Mouse (Mus musculus) mesoderm, embryonic 11.5 days (tissue): ENCODE data around the gene Senp7.
"Not testable (repeated sequence)": the region's sequence is repeated elsewhere in the genome, so short reads cannot be mapped to it uniquely, and the experiment has no call there.

ENCODE experiments used
- DNase-seq: peaks from one replicate; pipeline ENCODE4 v3.0.0-alpha.2; 2012; ENCODE audit warnings: low read depth, low spot score

Senp7 gene

DNA sequence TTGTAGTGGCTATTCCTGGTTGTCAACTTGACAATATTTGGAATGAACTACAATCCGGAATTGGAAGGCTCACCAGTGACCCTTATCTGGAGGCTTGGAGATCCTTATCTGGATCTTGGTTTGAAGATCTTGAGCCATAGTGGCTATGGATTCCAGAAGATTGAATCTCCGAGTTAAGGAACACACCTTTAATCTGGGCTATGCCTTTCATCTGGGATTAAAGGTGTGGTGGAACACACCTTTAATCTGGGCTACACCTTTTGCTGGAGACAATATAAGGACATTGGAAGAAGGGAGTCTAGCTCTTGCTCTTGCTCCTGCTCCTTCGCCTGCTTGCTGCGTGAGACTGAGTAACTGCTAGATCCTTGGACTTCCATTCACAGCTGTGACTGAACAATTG is at the start of gene Senp7:
Gene Senp7, plus strand, starts transcription at position 301 of the 400 bp plus-strand sequence.
- DNase-seq = not testable (repeated sequence)

DNA sequence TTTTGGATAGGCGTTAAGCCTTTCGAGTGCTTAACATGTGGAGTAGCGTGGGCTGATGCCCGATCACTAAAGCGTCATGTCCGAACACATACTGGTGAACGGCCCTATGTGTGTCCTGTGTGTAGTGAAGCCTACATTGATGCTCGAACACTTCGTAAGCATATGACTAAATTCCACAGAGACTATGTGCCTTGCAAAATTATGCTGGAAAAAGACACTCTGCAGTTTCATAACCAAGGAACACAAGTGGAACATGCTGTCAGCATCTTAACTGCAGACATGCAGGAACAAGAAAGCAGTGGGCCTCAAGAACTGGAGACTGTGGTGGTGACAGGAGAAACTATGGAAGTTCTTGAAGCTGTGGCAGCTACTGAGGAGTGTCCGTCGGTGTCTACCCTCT is 41.3 kb upstream of the Senp7 start:
- DNase-seq = no peak

DNA sequence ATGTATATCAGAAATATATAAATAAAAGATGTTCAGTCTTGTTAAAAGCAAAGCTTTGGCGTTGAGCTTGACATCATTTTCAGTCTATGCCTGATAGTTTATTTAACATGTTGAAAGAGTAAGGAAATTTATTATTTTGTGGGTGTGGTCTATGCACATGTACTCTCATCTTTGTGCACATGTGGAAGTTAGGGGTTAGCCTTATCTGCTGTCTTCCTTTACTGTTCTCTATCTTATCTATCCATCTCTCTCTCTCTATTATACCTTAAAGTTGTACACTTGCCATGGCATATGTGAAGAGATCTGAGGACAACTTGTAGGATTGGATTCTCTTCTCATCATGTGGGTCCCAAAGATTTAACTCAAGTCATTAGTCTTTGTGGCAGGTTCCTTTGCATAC is 39.3 kb upstream of the Senp7 start:
- no peak for DNase-seq

DNA sequence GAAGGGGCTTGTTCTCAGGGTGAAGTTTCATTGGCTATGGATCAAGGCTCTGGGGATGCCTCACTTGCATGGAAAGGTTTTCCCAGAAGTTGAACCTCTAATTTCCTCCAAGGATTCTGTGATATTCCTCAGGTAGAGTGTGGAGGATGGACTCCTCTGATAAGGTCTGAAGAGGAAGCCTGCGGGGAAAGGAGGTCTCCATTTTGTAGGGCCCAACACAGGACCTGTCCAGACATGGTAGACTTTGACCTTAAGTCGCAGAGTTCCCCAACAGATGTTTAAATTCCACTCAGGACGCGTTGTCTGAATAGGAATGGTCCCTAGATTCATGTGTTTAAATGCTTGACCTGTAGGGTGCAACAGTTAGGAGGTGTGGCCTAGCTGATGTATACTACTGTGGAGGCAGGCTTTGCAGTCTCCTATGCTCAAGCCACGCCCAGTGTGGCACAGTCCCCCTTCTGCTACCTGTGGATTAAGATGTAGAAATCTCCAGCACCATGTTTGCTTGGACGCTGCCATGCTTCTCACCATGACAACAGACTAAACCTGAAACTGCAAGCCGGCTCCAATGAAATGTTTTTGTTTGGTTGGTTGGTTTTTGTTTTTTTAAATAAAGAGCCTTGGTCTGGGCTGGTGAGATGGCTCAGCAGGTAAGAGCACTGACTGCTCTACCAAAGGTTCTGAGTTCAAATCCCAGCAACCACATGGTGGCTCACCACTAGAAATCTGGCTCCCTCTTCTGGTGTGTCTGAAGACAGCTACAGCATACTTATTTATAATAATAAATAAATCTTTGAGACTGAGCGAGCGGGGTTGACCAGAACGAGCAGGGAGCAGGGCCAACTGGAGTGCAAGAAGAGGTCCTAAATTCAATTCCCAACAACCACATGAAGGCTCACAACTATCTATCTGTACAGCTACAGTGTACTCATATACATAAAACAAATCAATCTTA is 35.1 kb upstream of the Senp7 start:
- no peak for DNase-seq

DNA sequence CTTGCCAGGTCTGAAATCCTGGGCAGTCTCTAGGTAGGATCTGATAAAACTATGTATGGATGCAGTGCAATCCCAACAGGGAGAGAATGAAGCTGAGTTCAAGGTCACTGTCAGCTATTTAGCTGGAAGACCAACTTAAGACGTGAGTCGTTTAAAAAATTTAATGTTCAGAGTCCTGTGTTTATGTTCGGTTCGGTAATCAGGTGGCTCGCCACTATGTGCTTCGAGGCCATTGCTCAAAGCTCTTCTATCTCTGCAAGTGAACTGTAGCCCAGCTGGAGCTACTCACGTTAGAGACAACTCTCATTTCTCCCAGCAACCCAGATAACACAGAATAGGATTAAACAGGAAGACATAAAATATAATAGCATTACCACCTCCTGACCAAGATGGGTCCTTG is 34.1 kb upstream of the Senp7 start:
- DNase-seq = no peak

DNA sequence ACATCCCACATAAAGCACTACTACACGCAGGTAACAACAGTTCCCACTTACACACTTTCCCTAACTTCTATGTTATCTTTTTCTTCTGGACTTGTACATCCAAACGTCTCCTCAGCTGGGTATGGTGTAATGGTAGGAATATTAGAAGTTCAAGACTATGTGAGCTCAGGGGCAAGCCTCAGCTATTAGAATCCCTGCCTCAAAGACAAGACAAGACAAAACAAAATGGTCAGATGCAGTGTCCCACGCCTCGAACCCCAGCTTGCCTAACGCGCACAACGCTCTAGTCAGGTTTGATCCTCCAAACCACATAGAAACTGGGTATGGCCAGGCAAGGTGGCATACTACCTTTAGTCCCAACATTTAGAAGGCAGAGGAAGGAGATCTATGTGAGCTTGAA is 28.5 kb upstream of the Senp7 start:
- no peak for DNase-seq

DNA sequence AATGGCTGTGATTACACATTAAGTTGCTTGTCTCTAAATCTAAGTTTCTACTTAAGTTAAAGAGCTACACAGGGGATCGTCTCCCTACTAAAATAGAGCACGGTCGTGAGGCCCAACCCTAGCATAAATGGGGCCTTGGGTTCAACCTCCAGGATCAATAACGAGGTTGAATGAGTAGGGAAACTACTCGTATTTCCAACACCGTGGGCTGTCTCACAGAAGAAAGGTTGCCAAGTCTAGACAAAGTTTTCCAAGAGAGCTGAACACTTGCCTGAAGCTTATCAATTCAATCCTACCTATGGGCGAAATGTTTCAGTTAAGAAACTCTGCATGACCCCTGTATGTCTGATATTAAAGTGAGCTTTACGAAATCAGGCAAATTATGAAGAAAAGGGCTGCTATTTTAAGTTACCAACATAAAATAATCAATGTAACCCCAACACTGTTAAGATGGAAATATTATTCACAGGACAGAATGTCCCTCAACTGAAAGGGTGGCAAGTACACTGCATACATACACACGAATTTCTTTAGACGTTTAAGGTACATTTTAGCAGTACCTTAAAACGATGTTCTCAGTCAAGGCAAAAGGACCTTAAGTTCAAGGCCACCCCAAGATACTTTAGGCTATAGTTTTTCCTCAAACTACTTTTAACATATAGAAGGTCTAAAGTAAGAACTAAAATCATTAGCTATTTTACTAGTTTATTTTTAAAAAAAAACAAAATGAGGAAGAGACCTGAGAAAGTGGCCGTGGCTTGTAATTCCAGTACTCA is 20.1 kb upstream of the Senp7 start:
- no peak for DNase-seq

DNA sequence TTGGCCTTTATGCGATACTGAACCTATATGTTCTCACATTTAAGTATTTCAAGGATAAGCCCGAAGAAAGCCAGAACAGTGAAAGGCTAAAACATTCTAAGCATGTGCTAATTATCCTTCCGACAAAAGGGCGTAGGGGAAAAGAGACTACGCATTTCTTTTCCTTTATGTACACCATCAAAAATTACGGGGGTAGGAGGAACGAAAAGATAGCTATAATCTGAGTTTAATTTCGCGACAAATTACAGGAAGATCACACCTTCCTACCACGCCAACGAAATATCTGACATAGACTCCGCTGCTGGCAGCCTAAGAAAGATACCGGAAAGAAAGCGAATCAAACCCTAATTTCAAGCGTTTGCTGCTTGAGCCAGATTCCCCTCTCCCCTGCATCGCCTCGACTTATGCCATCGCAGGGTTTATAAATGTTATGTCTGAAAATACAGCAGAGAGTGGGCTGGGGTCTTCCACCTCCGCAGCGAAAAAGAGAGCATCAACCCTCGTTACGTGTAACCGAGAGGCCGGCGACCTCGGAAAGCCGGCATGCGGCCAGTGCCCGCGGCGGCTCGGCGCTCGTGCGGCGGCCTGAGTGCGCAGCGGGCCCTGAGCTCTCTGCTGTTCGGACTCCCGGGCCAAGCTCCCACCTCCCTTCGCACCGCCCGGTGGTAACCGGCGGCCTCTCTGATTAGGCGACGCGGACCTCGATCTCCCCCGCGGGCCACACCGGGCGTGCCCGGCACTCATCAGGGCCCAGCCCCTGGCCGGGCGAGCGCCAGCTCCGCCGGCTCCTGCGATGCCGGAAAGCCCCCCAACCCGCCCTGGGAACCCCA is 19.2 kb upstream of the Senp7 start:
- DNase-seq = no peak

DNA sequence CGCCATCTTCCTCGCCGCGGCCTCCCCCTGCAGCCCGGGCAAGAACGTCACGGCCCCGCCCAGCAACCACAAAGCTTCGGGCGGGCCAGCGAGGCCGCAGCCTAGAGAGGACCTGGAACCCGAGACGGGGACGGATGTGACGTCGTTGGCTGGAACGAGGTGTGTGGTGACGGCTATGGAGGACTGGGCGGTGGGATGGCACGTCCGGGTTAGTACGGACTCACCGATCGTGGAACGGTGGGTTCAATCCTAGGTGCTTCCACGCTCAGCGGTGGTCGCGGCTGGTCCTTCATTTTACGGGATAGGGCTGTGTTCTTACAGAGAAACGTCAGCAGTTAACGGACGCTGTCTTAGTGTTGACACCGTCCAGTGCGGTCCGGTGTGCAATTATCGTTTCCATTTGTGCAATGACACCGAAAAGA is 18.5 kb upstream of the Senp7 start, which contains the start of gene Pcnp:
Gene Pcnp, minus strand, starts transcription at position 79 of the 422 bp plus-strand sequence.
- DNase-seq = peak; percentile 98

DNA sequence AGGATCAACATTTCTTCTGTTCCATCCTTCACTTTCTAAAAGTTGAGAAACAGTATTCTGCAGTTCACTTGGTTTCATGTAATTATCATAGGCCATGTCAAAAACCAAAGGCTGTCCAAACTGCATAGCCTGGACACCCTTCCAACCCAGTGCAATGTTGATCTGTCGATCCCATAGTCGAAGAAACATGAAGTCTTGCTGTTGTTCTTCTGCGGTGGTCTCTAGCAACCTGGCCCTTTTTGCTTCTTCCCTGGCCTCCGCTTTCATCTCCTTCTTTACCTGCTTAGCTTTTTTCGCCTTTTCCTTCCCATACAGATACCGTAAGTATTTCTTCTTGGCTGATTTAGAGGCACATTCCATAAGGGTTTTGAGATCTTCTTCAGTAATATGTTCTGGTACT is 13.6 kb upstream of the Senp7 start:
- no peak for DNase-seq

DNA sequence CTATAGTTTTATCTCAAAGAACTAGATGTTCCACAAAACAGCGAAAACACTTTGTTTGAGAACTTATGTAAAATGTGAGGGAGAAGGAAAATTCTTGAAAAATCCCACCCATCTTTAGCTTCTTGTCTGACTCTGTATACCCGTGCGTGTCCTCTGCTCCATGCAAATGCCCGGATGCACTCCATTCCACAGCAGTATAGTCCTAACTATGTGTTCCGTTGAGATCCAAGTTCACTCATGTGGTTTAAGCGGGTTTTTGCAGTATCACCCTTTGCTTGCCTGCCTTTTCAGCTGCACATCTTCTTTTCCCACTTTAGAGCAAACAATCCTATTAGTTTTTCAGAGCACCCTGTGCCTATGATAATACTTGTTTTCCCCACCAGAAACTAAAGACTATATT is 11.6 kb upstream of the Senp7 start:
- no peak for DNase-seq

DNA sequence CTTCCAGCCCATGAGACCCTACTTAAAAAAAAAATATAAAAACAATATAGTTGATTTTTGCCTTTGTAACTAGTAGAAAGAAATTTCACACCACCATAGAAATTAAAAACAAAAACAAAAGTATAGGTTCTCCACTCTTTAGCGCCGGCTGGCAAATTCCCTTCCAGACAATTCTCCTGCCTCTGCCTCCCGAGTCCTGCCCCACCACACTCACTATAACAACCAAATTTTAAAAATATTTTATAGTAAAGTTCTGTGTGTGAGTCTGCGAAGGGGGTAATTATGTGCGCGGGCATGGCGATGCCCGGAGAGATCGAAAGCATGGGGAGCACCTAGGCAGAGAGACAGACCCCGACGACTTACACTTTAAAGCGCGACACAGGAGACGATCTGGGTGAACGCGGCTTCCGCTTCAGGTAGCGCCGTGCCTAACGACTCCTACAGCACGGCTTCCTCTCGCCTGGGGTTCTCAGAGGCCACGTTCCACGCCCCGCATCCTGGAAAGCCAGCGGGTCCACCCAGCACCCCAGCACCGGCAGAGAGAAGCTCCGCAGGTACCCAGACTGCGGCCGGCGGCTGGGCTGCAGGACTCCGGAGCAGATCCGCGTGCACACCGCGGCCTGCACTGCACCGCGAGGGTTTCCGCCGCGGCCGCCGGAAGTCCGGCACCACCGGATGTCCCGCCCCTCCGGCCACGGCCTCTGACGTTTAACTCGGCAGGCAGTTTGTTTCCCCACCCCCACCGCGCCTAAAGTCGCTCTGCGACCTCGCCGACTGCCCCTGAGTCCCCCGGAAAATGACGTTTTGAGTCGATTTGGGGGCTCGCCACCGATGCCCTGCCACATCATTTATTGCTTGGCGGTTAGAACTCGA is 10.8 kb upstream of the Senp7 start, which contains the start of gene Trmt10c:
Gene Trmt10c, minus strand, starts transcription at position 682 of the 873 bp plus-strand sequence.
- DNase-seq = peak; percentile 95

DNA sequence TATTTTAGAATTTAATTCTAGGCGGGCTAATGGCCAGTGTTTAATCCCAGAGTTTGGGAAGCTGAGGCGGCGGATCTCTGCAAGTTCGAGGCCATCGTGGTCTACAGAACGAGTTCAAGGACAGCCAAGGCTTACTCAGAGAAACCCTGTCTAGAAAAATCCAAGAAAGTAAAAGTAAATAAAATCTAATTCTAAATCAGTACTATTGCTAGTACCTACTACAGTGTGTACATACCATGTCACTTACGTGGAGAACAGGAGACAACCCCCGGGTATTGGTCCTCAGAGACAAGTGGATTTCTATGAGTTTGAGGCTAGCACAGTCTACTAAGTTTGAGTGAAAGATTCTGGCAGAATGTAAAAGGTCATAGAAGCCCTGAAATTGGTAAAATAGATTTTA is 10.0 kb upstream of the Senp7 start:
- no peak for DNase-seq

DNA sequence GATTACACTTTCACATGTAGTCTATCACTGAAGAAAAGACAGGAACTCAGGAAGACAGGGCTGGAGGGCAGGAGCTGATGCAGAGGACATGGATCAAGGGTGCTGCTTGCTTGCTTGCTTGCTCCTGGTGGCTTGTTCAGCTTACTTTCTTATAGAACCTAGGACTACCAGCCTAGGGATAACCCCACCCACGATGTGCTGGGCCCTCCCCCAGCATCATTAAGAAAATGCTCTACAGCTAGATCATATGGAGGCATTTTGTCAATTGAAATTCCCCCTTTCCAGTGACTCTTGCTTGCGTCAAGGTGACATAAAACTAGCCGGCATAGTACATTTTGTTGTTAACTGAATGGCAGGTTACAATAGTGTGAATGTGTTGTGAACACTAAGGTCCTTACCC is 7.8 kb downstream of the Senp7 start:
- DNase-seq = no peak

DNA sequence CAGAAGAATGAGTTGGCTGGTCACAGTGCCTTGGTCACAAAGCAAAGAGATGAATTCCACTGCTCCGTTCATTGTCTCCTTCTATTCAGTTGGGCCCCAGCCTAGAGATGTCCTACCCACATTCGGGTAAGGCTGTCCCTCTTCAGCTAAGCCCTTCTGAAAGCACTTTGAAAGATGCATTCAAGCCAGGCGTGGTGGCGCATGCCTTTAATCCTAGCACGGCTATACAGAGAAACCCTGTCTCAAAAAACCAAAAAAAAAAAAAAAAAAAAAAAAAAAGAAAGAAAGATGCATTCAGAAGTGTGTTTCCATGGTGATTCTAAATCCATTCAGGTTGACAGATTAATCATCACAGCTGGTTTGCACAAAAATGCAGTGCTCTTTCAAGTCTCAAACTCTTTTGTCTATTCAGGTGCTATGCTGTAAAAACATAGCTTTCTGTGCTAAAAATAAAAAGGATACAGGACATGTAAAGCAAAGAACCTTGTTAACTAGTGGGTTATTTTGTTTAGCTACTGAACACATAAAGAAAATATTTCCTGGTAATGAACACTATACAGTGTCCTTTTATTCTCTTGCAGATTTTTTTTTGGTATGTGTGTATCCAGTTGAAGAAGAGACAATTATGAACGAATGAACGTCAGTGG is 8.9 kb downstream of the Senp7 start:
- DNase-seq = no peak

DNA sequence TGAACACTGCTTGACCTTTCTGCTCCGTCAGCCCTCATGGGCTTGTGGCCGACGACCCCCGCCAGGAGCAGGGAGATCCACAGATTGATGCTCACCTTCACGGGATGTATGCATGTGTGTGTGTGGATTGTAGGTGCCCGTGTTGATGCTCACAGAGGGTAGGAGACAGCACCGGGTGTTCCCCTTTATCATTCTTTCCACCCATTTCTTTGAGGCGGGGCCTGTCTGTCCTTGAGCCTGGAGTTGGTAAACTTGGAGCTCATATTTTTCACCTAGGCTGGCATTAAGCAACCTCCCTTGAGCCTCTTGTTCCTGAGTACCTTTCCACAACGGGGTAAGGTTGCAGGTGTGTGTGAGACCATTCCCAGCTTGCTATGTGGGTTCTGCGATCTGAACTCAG is 10.0 kb downstream of the Senp7 start:
- DNase-seq = no peak

DNA sequence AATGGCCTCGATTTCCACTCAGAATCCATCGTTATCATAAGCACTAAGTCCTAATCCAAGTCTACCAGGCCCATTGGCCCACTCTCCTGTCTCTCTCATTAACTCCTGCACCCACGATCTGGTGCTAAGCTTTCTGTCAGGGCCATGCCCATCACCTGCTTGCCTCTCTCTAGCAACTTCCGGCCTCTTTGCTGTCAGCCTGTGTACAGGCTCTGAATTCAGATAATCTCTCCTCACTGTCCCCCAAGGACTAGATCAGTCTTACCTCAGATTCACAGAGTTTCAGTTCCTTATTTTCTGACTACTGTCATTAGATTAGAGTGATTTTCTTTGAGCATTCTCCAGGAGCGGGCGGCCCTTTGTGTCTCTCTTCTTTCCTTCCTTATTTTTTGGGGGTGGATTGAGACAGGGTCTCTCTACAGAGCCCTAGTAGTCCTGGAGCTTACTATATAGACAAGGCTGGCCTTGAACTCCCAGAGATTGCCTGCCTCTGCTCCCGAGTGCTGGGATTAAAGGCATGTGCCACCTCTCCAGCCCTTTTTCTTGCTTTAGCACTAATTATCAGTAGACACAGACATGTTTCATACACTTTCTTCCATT is 14.0 kb downstream of the Senp7 start:
- DNase-seq = no peak

DNA sequence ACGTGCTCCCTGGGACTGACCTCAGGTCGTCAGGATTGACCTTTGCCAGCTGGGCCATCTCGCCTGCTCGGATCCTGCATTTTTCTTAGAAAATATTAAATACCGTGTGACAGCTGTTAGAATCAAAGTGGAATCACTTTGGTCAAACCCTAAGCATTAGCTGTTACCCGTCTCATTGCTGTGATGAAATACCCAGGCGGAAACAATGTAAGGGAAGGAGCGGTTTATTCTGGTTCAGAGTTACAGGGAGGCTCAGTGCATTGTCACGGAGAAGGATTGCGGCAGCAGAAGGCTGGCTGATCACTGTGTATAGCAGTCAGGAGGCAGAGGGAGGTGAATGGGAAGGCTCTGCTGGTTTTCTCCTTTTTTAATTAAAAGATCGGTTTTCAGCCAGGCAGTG is 14.8 kb downstream of the Senp7 start:
- DNase-seq = no peak

DNA sequence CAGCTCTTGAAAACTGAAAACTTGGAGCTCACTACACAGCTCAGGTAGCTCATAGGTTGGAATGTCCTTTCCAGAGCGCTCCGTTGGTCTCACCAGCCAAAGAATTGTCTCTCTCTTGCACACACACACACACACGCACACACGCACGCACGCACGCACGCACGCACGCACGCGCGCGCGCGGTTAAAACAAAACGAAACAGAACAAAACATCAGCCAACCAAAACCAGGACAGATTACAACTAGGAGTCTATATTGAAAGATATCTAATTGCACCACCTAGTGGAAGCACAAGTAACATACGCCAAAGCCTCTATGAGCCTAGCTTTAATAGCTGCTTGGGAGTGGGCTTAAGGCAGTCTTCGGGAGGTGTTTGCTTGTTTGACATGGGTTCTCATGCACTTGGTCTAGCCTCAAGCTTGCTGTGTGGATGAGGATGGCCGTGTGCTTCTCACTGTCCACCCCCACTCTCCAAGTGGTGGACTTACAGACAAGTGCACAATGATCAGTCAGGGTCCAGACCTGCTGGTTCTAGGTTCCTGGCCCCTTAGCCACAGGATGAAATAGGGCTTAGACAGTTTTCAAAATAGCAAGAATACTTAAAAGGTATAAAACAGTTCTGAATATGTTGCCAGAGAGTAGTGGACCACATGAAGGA is 16.3 kb downstream of the Senp7 start:
- DNase-seq = peak; percentile 68
